In genomic region chr15:89496131-89496530, GRCm38 (mm10) we compare ENCODE assay signal across 20 mouse cellular contexts. TPM values are rescaled to one million over a fixed set of nuclear protein-coding genes. Genes with fewer than 3 reads are reported as not detected.
DNase-seq lines count a peak whose midpoint lies in the region; ATAC-seq and TF ChIP-seq lines count a peak whose summit lies in the region.
"Had no signal": no experiment of that assay in that cellular context is flagged by ENCODE, and none has a peak within 500 bp of the region (broad histone marks: within the 10 kb centered on the region; RNA-seq: fewer than 3 reads in every experiment).

No protein-coding gene starts in this region.

- H3K9me3 ChIP-seq in heart, embryonic 13.5 days, result 0 out of 2 replicates have a peak, but pooled peaks cover 3% of the 10 kb centered on the region
- no peaks in the 10 kb centered on the region for H3K9me3 ChIP-seq in megakaryocyte, embryonic 14.5 days
- H3K9me3 ChIP-seq in hindbrain, postnatal 0 days (ENCODE audit: low read length), result no peaks in the 10 kb centered on the region
- H3K9me3 ChIP-seq: intestine, embryonic 15.5 days; limb, embryonic 12.5 days had no signal

- H3K4me1 ChIP-seq in heart, embryonic 13.5 days, result peaks cover 26% of the 10 kb centered on the region
- H3K4me1 ChIP-seq in megakaryocyte, embryonic 14.5 days, result peaks cover 48% of the 10 kb centered on the region
- peaks cover 5% of the 10 kb centered on the region; the same call in 1 of the 2 replicates for H3K4me1 ChIP-seq in hindbrain, postnatal 0 days (ENCODE audit: insufficient read depth, low read length)

- no peak for TF ChIP-seq CTCF in hindbrain, postnatal 0 days (IDR thresholded peaks at IDR 0.05; ENCODE audit: low read depth)

- ATAC-seq in heart, embryonic 13.5 days (ENCODE audit: extremely low read depth, insufficient number of reproducible peaks, low FRiP score, low TSS enrichment), result no peak
- no peak for ATAC-seq in megakaryocyte, adult 5-6 weeks (ENCODE audit: poor library complexity, severe bottlenecking)
- ATAC-seq in hindbrain, postnatal 0 days, result no peak
- ATAC-seq: forebrain, embryonic 14.5 days; intestine, embryonic 15.5 days; Patski had no signal

- DNase-seq in heart, postnatal 4 days, result no peak
- peak; percentile 56 for DNase-seq in ZHBTc4 (ENCODE audit: low read depth, low spot score)
- peak; percentile 27 for DNase-seq in hindbrain, postnatal 0 days (ENCODE audit: low spot score)
- no peak for DNase-seq in adrenal gland, adult 2 months
- DNase-seq: B cell, adult 2 months; cerebellum, adult 11 months; cerebellum, postnatal 36 days; heart, postnatal 10 days; lung, postnatal 10 days; spleen, adult 18-20 months; thymus, adult 18-20 months had no signal

- H3K9ac ChIP-seq in heart, embryonic 13.5 days, result 0 out of 2 replicates have a peak overlapping the region, but pooled peaks have one; percentile 28
- H3K9ac ChIP-seq in hindbrain, postnatal 0 days (replicated peaks; ENCODE audit: low read length), result no peak overlapping the region
- H3K9ac ChIP-seq: intestine, embryonic 15.5 days; limb, embryonic 12.5 days; liver, embryonic 14.5 days had no signal

- no peak overlapping the region for H3K4me3 ChIP-seq in heart, embryonic 13.5 days
- H3K4me3 ChIP-seq in megakaryocyte, embryonic 14.5 days (replicated peaks), result peak overlapping the region; percentile 1
- no peak overlapping the region for H3K4me3 ChIP-seq in hindbrain, postnatal 0 days (ENCODE audit: low read length)
- H3K4me3 ChIP-seq: erythroblast, embryonic 14.5 days; intestine, embryonic 15.5 days; limb, embryonic 12.5 days had no signal

- H3K27me3 ChIP-seq in heart, embryonic 13.5 days (replicated peaks), result peaks cover 48% of the 10 kb centered on the region
- no peaks in the 10 kb centered on the region for H3K27me3 ChIP-seq in megakaryocyte, embryonic 14.5 days (replicated peaks)
- no peaks in the 10 kb centered on the region for H3K27me3 ChIP-seq in hindbrain, postnatal 0 days (ENCODE audit: insufficient read depth, low read length)

- no peak overlapping the region for H3K4me2 ChIP-seq in heart, embryonic 13.5 days
- no peak overlapping the region for H3K4me2 ChIP-seq in hindbrain, postnatal 0 days (ENCODE audit: low read depth, low read length)
- H3K4me2 ChIP-seq: intestine, embryonic 15.5 days; limb, embryonic 12.5 days had no signal

- H3K27ac ChIP-seq in heart, embryonic 13.5 days (replicated peaks), result no peak overlapping the region
- no peak overlapping the region for H3K27ac ChIP-seq in hindbrain, postnatal 0 days
- H3K27ac ChIP-seq: intestine, embryonic 15.5 days; limb, embryonic 12.5 days; liver, embryonic 14.5 days had no signal

- no peaks in the 10 kb centered on the region for H3K36me3 ChIP-seq in heart, embryonic 13.5 days
- H3K36me3 ChIP-seq in megakaryocyte, embryonic 14.5 days (replicated peaks; ENCODE audit: low read length), result peaks cover 11% of the 10 kb centered on the region
- H3K36me3 ChIP-seq in hindbrain, postnatal 0 days (ENCODE audit: insufficient read depth, low read length), result no peaks in the 10 kb centered on the region
- H3K36me3 ChIP-seq: intestine, embryonic 15.5 days; limb, embryonic 12.5 days had no signal

- WGBS in heart, embryonic 13.5 days, result 69% methylated on average over 4 of the region's 4 CpGs
- 8% methylated on average over 4 of the region's 4 CpGs for WGBS in hindbrain, postnatal 0 days

RNA-seq across cellular contexts. Expression of gene Shank3, which starts 3.3 kb away (rescaled TPM):
- polyA plus RNA-seq in heart, embryonic 13.5 days (2015; fragmentation: Nextera tagmentation; extraction: Ambion mirVana), result 1.7 and 2.0 TPM in 2 replicates
- 10 to 100 TPM; 70.0 to 73.7 TPM for total RNA-seq in heart, postnatal 4 days (2021)
- 37.4 and 85.0 TPM in 2 replicates for polyA plus RNA-seq in megakaryocyte, embryonic 14.5 days (2012; ENCODE audit: insufficient read depth, low replicate concordance)
- 0.09 and 0.11 TPM in 2 replicates for total RNA-seq in megakaryocyte, adult 5-6 weeks (2015)
- total RNA-seq in megakaryocyte, adult 5-6 weeks (2017), result not detected in 2 replicates
- 43.6 and 61.8 TPM in 2 replicates for total RNA-seq in hindbrain, postnatal 0 days (2014; rRNA removed)
- polyA plus RNA-seq in hindbrain, postnatal 0 days (2015; fragmentation: Nextera tagmentation; extraction: Ambion mirVana), result 7.1 and 8.7 TPM in 2 replicates
- 10 to 100 TPM; 32.7 to 36.9 TPM for total RNA-seq in adrenal gland, adult 2 months (2021)
- 50.9 and 64.1 TPM in 2 replicates for polyA plus RNA-seq in adrenal gland, adult 2 months (2012; rRNA removed)

RNA-seq across cellular contexts. Expression of gene Arsa, which starts 18.9 kb away (rescaled TPM):
- polyA plus RNA-seq in heart, embryonic 13.5 days (2015; fragmentation: Nextera tagmentation; extraction: Ambion mirVana), result 15.1 and 15.3 TPM in 2 replicates
- total RNA-seq in heart, postnatal 4 days (2021), result 10 to 100 TPM; 12.0 to 14.6 TPM
- polyA plus RNA-seq in megakaryocyte, embryonic 14.5 days (2012; ENCODE audit: insufficient read depth, low replicate concordance), result 82.1 and 91.3 TPM in 2 replicates
- total RNA-seq in megakaryocyte, adult 5-6 weeks (2015), result 9.2 and 10.1 TPM in 2 replicates
- 11.1 and 14.1 TPM in 2 replicates for total RNA-seq in megakaryocyte, adult 5-6 weeks (2017)
- 34.6 and 35.8 TPM in 2 replicates for total RNA-seq in hindbrain, postnatal 0 days (2014; rRNA removed)
- polyA plus RNA-seq in hindbrain, postnatal 0 days (2015; fragmentation: Nextera tagmentation; extraction: Ambion mirVana), result 28.5 and 28.9 TPM in 2 replicates
- 10 to 100 TPM; 16.6 to 24.5 TPM for total RNA-seq in adrenal gland, adult 2 months (2021)
- 57.6 and 67.8 TPM in 2 replicates for polyA plus RNA-seq in adrenal gland, adult 2 months (2012; rRNA removed)

RNA-seq across cellular contexts. Expression of gene Mapk8ip2, which starts 42.4 kb away (rescaled TPM):
- polyA plus RNA-seq in heart, embryonic 13.5 days (2015; fragmentation: Nextera tagmentation; extraction: Ambion mirVana), result 0.27 and 0.45 TPM in 2 replicates
- under 1 TPM; 0.10 to 0.34 TPM for total RNA-seq in heart, postnatal 4 days (2021)
- polyA plus RNA-seq in megakaryocyte, embryonic 14.5 days (2012; ENCODE audit: insufficient read depth, low replicate concordance), result not detected in 2 replicates
- total RNA-seq in megakaryocyte, adult 5-6 weeks (2015), result not detected in 2 replicates
- total RNA-seq in megakaryocyte, adult 5-6 weeks (2017), result not detected in 2 replicates
- 101 and 108 TPM in 2 replicates for total RNA-seq in hindbrain, postnatal 0 days (2014; rRNA removed)
- 64.7 and 67.8 TPM in 2 replicates for polyA plus RNA-seq in hindbrain, postnatal 0 days (2015; fragmentation: Nextera tagmentation; extraction: Ambion mirVana)
- 10 to 100 TPM in 1 of 2 experiments, 1 to 10 TPM in 1; 8.7 to 10.5 TPM for total RNA-seq in adrenal gland, adult 2 months (2021)
- 4.4 and 7.1 TPM in 2 replicates for polyA plus RNA-seq in adrenal gland, adult 2 months (2012; rRNA removed)
- polyA plus RNA-seq: erythroblast, embryonic 14.5 days had no signal

Comparison
In these comparisons a context has a peak if more than half of its experiments do, and no peak if none do; other contexts are left out.
1. DNase-seq: peak in ZHBTc4 (single experiment) and hindbrain, postnatal 0 days (single experiment); none in heart, postnatal 4 days (single experiment) and adrenal gland, adult 2 months (single experiment).
2. RNA of gene Shank3, which starts 3.3 kb away (total RNA-seq): 70.0 to 73.7 TPM in heart, postnatal 4 days, 43.6 to 61.8 TPM in hindbrain, postnatal 0 days and 32.7 to 36.9 TPM in adrenal gland, adult 2 months; 0.09 to 0.11 TPM in megakaryocyte, adult 5-6 weeks; every median in the first group is over 10 times any median in the second.